Mouse (Mus musculus) mature B cell (primary cell): ENCODE data around the gene Zfp143.
"Not testable (repeated sequence)": the region's sequence is repeated elsewhere in the genome, so short reads cannot be mapped to it uniquely, and the experiment has no call there.

Experiments
- in situ Hi-C: fragments of 300-500 bp; cut with MboI; formaldehyde crosslinking; loops from 2 replicates; pipeline ENCODE4 v1.14.3; 2019

Gene Zfp143

DNA sequence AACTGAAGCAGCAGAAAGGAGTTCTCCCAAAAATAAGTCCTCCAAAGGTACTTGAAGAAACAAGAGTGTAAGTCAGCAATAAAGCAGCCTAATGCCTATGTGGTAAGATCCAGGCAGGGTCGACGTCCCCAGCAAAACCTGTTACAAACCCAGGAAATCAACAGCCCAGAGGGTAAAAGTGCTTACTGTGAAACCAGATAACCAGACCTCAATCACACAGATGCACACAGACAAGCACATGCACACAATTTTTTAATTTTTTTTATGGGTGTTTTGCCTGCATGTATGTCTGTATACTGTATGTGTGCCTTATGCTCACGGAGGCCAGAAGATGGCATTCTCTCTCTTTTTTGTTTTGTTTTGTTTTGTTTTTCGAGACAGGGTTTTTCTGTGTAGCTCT is 35.3 kb downstream of the Zfp143 start:
- in situ Hi-C loops, result no loop called here

DNA sequence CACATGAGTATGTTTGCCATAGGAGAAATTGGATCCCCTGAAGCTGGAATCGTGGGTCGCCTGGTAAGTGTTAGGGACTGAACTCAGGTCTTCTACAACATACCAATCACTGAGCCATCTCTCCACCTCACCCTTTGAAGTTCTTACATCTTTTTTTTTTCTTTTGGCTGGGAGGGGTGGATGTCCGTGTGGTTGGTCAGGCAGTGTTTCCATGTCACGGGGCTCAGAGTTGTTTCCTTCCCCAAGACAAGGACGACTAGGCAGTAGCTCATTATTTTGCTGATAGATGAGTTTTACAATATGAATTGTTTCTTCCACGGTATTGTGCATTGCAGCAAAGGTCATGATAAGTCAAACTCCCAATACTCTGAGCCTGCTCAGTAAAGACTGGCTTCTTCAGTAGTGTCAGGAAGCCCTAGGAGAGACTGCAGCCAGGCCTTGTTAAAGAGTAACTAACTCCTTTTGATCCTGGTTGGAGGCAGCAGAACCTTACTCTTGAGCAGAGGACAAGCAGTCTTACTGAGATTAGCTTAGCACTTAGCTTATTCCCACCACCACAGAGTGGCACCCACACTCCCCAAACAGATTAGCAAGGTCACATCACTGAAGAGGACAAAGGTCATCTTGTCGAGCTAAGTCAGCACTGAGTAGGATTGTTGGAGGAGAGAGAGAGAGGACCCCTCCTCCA is 36.2 kb downstream of the Zfp143 start:
- in situ Hi-C loops, result no loop called here

DNA sequence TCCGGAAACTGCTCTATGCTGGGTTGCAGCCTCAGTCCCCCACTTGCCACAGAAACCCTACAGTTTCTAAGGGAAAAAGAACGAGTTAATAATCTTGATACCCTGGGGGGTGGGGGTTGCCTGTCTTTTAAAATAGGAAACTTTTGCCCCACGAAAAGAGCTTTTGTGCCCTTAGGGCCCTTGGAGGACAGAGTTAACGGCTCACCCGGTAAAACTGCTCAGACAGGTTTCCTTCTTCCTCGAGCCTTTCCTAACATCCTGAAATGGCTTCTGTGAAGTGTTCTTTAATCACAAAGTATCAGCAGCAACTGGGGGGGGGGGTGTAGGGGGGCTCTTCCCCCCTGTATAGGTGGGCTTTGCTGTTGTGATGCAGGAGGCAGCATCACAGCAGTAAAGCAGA is 39.8 kb downstream of the Zfp143 start:
- in situ Hi-C loops, result no loop called here

DNA sequence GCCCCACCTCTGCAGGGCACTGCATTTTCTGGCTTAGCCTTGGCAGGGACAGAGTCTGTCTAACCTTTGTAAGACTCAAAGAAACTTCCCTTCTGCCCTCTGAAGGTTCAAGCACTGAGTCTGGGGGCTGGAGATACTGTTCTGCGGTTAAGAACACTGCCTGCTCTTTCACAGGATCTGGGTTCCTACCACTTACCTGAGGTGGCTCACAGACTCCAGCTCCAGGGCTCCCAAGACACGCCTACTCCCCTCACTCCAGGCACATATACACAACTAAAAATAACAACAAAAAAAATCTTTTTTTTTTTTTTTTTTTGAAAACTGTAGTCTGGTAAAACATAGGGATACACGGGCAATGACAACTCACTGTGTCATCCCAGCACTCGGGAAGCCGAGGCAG is 40.2 kb downstream of the Zfp143 start:
- in situ Hi-C loops, result no loop called here

DNA sequence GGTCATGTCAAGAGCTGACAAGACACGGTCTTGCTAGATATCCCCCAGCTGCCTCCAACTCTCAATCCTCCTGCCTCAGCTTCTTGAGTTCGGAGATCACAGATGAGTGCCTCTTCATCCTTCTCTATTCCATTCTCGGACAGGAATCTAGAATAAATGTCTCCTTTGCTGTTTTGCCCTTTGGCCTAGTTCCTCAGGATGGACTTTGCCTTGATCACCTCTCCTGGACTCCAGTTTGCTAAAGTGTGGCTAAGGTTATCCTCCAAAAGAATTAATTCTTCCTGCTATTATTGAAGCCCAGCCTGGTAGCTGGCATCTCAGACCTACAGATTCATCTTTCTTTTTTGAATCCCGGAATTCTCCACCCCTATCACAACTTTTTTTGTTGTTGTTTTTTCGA is 44.0 kb downstream of the Zfp143 start:
- in situ Hi-C loops, result no loop called here

- in situ Hi-C loops, result no loop called here
Observed at GRCm38 (mm10) chr7:110106633-110107032, 45.6 kb downstream of the Zfp143 start.

DNA sequence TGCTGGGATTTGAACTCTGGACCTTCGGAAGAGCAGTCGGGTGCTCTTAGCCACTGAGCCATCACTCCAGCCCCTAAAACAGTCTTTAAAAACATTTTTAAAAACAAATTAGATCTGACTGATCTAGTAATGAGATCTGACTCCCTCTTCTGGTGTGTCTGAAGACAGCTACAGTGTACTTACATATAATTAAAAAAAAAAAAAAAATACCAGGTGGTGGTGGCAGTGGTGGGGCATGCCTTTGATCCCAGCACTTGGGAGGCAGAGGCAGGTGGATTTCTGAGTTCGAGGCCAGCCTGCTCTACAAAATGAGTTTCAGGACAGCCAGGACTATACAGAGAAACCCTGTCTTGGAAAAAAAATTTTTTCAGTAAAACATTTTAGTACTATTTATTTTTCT is 47.5 kb downstream of the Zfp143 start:
- in situ Hi-C loops, result not testable (repeated sequence)

GRCm38 (mm10) chr7:110108967-110109610 is 48.1 kb downstream of the Zfp143 start:
- in situ Hi-C loops, result no loop called here

DNA sequence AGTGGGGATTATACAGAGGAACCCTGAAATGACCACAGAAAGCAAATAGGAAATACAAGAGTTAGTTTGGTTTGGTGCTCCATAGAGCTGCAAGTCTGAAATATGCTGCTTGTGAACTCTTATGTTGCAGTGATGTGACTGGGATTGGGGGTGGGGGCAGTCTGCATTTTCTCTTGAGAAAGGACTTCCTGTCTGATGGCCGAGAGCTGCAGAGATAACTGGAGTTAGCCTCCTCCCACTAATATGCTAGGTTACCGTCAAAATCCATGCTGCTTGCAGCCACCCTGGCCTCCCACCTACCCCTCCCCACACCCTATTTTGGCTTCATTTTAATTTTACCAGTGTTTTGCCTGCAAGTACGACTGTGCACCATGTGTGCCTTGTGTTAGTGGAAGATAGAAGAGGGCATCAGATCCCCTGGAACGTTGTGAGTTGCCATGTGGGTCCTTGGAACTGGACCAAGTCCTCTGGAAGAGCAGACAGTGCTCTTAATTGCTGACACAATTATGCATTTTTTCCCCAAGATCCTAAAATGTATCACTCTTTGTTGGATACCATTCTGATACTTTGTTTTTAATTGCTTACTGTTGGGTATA is 49.1 kb downstream of the Zfp143 start:
- in situ Hi-C loops, result no loop called here

- in situ Hi-C loops, result no loop called here
Observed at GRCm38 (mm10) chr7:110114699-110115098, 53.7 kb downstream of the Zfp143 start.

GRCm38 (mm10) chr7:110116731-110117291 is 55.8 kb downstream of the Zfp143 start:
- in situ Hi-C loops, result no loop called here

DNA sequence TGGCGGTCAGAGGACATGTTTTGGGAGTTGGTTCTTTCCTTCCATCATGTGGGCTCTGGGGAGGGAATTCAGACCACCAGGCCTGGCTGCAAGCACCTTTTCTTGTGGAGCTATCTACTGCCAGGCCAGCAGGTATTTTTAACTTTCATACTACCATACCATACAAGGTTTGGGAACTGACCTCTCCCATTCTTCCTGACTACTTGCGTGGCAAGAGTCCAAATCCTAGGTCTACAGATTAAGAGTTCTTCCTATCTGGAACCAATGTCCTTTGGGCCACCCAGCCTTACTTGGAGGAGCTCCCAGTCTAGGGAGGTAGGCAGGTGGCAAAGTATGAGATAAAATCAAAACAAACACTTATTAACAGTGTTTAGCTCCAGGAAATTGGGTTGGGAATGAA is 57.4 kb downstream of the Zfp143 start:
- in situ Hi-C loops, result no loop called here

GRCm38 (mm10) chr7:110120157-110120784 is 59.3 kb downstream of the Zfp143 start:
- in situ Hi-C loops, result no loop called here

DNA sequence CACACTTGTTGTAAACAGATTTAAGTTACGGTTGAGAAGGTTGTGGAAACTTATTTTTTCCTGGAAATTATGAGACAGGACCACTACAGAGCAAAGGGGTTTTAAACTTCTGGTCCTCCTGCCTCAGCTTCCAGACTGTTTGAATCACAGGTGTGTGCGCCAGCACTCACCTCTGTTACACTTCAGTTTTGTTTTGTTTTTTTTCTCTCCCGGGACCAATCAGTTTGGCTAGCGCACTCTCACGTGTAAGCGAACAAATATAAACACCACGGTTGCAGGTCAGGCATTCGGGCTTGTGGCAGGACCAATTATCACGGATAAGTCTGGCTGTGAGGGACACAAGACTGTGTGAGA is 60.1 kb downstream of the Zfp143 start:
- in situ Hi-C loops, result no loop called here

DNA sequence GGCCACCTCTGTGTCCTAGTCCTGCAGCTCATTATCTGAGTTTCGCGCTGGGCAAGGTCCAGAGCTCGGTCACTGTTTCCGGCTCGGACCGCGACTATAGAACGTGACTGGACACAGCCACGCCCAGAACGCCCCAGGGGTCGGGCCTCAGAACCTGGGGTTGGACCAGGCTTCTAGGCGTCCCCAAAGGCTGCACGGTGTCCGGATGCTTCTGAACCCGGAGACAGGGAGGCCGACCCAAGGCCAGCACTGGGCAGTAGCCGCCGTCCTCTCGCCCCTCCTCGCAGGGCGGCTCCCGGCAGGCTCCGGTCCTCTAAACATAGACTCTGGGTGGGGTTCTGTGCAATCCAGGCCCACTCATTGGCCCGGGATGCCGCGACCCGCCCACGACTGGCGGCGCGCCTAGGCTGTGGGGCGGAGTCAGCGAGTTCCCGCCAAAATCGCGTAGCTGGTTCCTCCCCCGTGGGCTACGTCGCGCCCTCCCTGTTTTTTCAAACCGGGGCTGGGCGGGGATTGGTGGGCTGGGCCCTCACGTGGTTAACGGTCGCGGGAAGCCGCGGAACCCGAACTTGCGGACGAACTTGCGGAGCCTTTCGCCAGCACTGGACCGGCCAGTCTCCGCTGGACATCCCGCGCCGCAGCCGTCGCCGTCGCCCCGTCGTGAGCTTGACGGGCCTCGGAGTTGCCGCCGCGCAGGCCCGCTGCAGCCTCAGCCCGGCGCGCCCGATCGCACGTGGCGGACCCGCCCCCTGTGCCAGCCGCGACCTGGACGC is 60.7 kb downstream of the Zfp143 start, which contains the start of gene Wee1:
Wee1 (plus strand) TSS at position 531 of the 773 bp plus-strand sequence.
- in situ Hi-C loops, result no loop called here

DNA sequence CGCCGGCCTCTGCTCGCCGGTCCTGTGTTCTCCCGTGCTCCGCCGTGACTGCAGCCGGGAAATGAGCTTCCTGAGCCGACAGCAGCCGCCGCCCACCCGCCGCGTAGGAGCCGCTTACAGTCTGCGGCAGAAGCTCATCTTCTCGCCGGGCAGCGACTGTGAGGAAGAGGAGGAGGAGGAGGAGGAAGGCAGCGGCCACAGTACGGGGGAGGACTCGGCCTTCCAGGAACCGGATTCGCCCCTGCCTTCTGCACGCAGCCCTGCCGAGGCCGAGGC is 61.2 kb downstream of the Zfp143 start:
- in situ Hi-C loops, result no loop called here

- in situ Hi-C loops, result no loop called here
Observed at GRCm38 (mm10) chr7:110122565-110123422, 61.8 kb downstream of the Zfp143 start.

- in situ Hi-C loops, result no loop called here
Observed at GRCm38 (mm10) chr7:110123844-110124555, 63.0 kb downstream of the Zfp143 start.

- in situ Hi-C loops, result no loop called here
Observed at GRCm38 (mm10) chr7:110128566-110128965, 67.5 kb downstream of the Zfp143 start.

GRCm38 (mm10) chr7:110132272-110132671 is 71.3 kb downstream of the Zfp143 start:
- in situ Hi-C loops, result not testable (repeated sequence)
